8 mouse cellular contexts compared by ENCODE assay signal in genomic region chr3:21962360-21962782, GRCm38 (mm10).
DNase-seq lines count a peak whose midpoint lies in the region; ATAC-seq and TF ChIP-seq lines count a peak whose summit lies in the region.

No protein-coding gene starts in this region.

- no peak for DNase-seq in forebrain, embryonic 10.5 days (ENCODE audit: extremely low spot score, low spot score)
- no peak for DNase-seq in forebrain, embryonic 14.5 days (ENCODE audit: low spot score)
- no peak for DNase-seq in thymus, adult 2 months
- DNase-seq in thymus, postnatal 10 days (ENCODE audit: low spot score in 2 of 2) = no peak
- no peak for DNase-seq in retina, embryonic 14.5 days (ENCODE audit: low spot score)
- no peak for DNase-seq in spleen, postnatal 4 days (ENCODE audit: low spot score in 2 of 2)

- H3K9ac ChIP-seq in forebrain, embryonic 14.5 days (ENCODE audit: low read length) = no peak overlapping the region
- no peak overlapping the region for H3K9ac ChIP-seq in liver, embryonic 16.5 days (ENCODE audit: low read depth, low read length)
- no peak overlapping the region for H3K9ac ChIP-seq in stomach, embryonic 16.5 days (ENCODE audit: low read length)

- H3K4me3 ChIP-seq in forebrain, embryonic 10.5 days = no peak overlapping the region
- H3K4me3 ChIP-seq in forebrain, embryonic 14.5 days (ENCODE audit: low read depth, low read length) = no peak overlapping the region
- H3K4me3 ChIP-seq in thymus, adult 2 months (ENCODE audit: control insufficient read depth, insufficient read depth, low read length) = no peak overlapping the region
- no peak overlapping the region for H3K4me3 ChIP-seq in liver, embryonic 16.5 days (ENCODE audit: low read depth, low read length)
- H3K4me3 ChIP-seq in stomach, embryonic 16.5 days (replicated peaks; ENCODE audit: low read length) = no peak overlapping the region

- H3K4me2 ChIP-seq in forebrain, embryonic 14.5 days (ENCODE audit: low read length) = no peak overlapping the region
- peak overlapping the region; percentile 16 for H3K4me2 ChIP-seq in liver, embryonic 16.5 days (ENCODE audit: low read depth, low read length)
- 0 out of 2 replicates have a peak overlapping the region, but pooled peaks have one; percentile 17 for H3K4me2 ChIP-seq in stomach, embryonic 16.5 days (ENCODE audit: low read depth, low read length)

- no peak for TF ChIP-seq POLR2A in thymus, adult 2 months (IDR thresholded peaks at IDR 0.05; ENCODE audit: control insufficient read depth, extremely low read depth, insufficient read depth, low read length, poor library complexity)

- no peaks in the 10 kb centered on the region for H3K9me3 ChIP-seq in forebrain, embryonic 10.5 days
- H3K9me3 ChIP-seq in forebrain, embryonic 14.5 days (replicated peaks; ENCODE audit: control insufficient read depth, low read length) = no peaks in the 10 kb centered on the region
- no peaks in the 10 kb centered on the region for H3K9me3 ChIP-seq in liver, embryonic 16.5 days (replicated peaks; ENCODE audit: control insufficient read depth, low read length)
- no peaks in the 10 kb centered on the region for H3K9me3 ChIP-seq in stomach, embryonic 16.5 days (replicated peaks; ENCODE audit: control insufficient read depth, low read length)

- H3K36me3 ChIP-seq in forebrain, embryonic 10.5 days (replicated peaks) = no peaks in the 10 kb centered on the region
- no peaks in the 10 kb centered on the region for H3K36me3 ChIP-seq in forebrain, embryonic 14.5 days (ENCODE audit: control insufficient read depth, insufficient read depth, low read length)
- no peaks in the 10 kb centered on the region for H3K36me3 ChIP-seq in thymus, adult 2 months (ENCODE audit: control insufficient read depth, insufficient read depth, low read length)
- no peaks in the 10 kb centered on the region for H3K36me3 ChIP-seq in liver, embryonic 16.5 days (ENCODE audit: control insufficient read depth, insufficient read depth)
- no peaks in the 10 kb centered on the region for H3K36me3 ChIP-seq in stomach, embryonic 16.5 days (ENCODE audit: control insufficient read depth, insufficient read depth, low read length)

- no peak for ATAC-seq in forebrain, embryonic 14.5 days
- ATAC-seq in liver, embryonic 16.5 days (ENCODE audit: low read depth) = peak; percentile 72; the same call in 1 of the 2 replicates
- 0 out of 2 replicates have a peak, but pooled peaks have one; percentile 22 for ATAC-seq in stomach, embryonic 16.5 days (ENCODE audit: insufficient read depth, low FRiP score)

- TF ChIP-seq CTCF in thymus, adult 2 months (IDR thresholded peaks at IDR 0.05; ENCODE audit: borderline replicate concordance, control insufficient read depth, extremely low read depth, insufficient read depth, low read length, poor library complexity) = no peak

- H3K27ac ChIP-seq in forebrain, embryonic 10.5 days = peak overlapping the region; percentile 31; the same call in 1 of the 2 replicates
- H3K27ac ChIP-seq in forebrain, embryonic 14.5 days (ENCODE audit: low read depth, low read length) = no peak overlapping the region
- H3K27ac ChIP-seq in thymus, adult 2 months (ENCODE audit: control insufficient read depth, insufficient read depth, low read length) = peak overlapping the region; percentile 51; the same call in 1 of the 2 replicates
- peak overlapping the region; percentile 75 for H3K27ac ChIP-seq in liver, embryonic 16.5 days (ENCODE audit: low read length)
- peak overlapping the region; percentile 65 for H3K27ac ChIP-seq in stomach, embryonic 16.5 days (ENCODE audit: low read length)

- H3K4me1 ChIP-seq in forebrain, embryonic 10.5 days = peaks cover 21% of the 10 kb centered on the region
- no peaks in the 10 kb centered on the region for H3K4me1 ChIP-seq in forebrain, embryonic 14.5 days (ENCODE audit: control insufficient read depth, insufficient read depth, low read length)
- peaks cover 15% of the 10 kb centered on the region for H3K4me1 ChIP-seq in thymus, adult 2 months (replicated peaks; ENCODE audit: control insufficient read depth, insufficient read depth, low read length)
- H3K4me1 ChIP-seq in liver, embryonic 16.5 days (ENCODE audit: control insufficient read depth, low read depth, low read length) = peaks cover 19% of the 10 kb centered on the region
- H3K4me1 ChIP-seq in stomach, embryonic 16.5 days (ENCODE audit: control insufficient read depth, insufficient read depth, low read length) = peaks cover 19% of the 10 kb centered on the region

- no peaks in the 10 kb centered on the region for H3K27me3 ChIP-seq in forebrain, embryonic 10.5 days (ENCODE audit: poor library complexity, severe bottlenecking)
- H3K27me3 ChIP-seq in forebrain, embryonic 14.5 days (replicated peaks; ENCODE audit: control insufficient read depth, insufficient read depth, low read length) = no peaks in the 10 kb centered on the region
- no peaks in the 10 kb centered on the region for H3K27me3 ChIP-seq in thymus, adult 2 months (ENCODE audit: control insufficient read depth, insufficient read depth, low read length)
- no peaks in the 10 kb centered on the region for H3K27me3 ChIP-seq in liver, embryonic 16.5 days (ENCODE audit: control insufficient read depth, insufficient read depth, low read depth, low read length)
- no peaks in the 10 kb centered on the region for H3K27me3 ChIP-seq in stomach, embryonic 16.5 days (ENCODE audit: control insufficient read depth, insufficient read depth, low read length)

- WGBS in forebrain, embryonic 10.5 days = 63% methylated on average over 7 of the region's 7 CpGs
- 55% methylated on average over 7 of the region's 7 CpGs for WGBS in forebrain, embryonic 14.5 days
- 60% methylated on average over 7 of the region's 7 CpGs for WGBS in thymus, adult 2 months
- WGBS in liver, embryonic 16.5 days (ENCODE audit: insufficient replicate concordance) = 31% methylated on average over 7 of the region's 7 CpGs
- WGBS in stomach, embryonic 16.5 days = 25% methylated on average over 7 of the region's 7 CpGs
